Mouse (Mus musculus) liver, embryonic 16.5 days (tissue): Measurements from ENCODE around the gene Maco1. TPM values are rescaled to one million over a fixed set of nuclear protein-coding genes. Genes with fewer than 3 reads are reported as not detected.

Experiments
- ATAC-seq: fragments of 200-750 bp; cut with Nextera tagmentation; 2 replicates; pipeline ENCODE4 v1.8.0; 2017; ENCODE audit warnings: low read depth, mild to moderate bottlenecking, moderate number of reproducible peaks, moderate library complexity
- H3K27ac ChIP-seq: fragments of 300-500 bp; sonication (generic); 2 replicates; pipeline ENCODE4 v1.5.1; 2014; ENCODE audit warnings: mild to moderate bottlenecking, low read length
- H3K27me3 ChIP-seq: fragments of 300-500 bp; sonication (generic); 2 replicates; pipeline ENCODE4 v1.6.1; 2014; ENCODE audit warnings: low read depth, low read length, mixed read lengths; ENCODE audit not compliant: control insufficient read depth, insufficient read depth
- H3K36me3 ChIP-seq: fragments of 300-500 bp; sonication (generic); 2 replicates; pipeline ENCODE4 v1.6.1; 2014; ENCODE audit warnings: mild to moderate bottlenecking; ENCODE audit not compliant: control insufficient read depth, insufficient read depth
- H3K4me1 ChIP-seq: fragments of 300-500 bp; sonication (generic); 2 replicates; pipeline ENCODE4 v1.6.1; 2014; ENCODE audit warnings: low read depth, low read length, mixed read lengths; ENCODE audit not compliant: control insufficient read depth
- H3K4me2 ChIP-seq: fragments of 300-500 bp; sonication (generic); 2 replicates; pipeline ENCODE4 v1.6.1; 2014; ENCODE audit warnings: low read depth, low read length, mixed read lengths
- H3K4me3 ChIP-seq: fragments of 300-500 bp; sonication (generic); 2 replicates; pipeline ENCODE4 v1.5.1; 2014; ENCODE audit warnings: low read depth, mild to moderate bottlenecking, low read length
- H3K9ac ChIP-seq: fragments of 300-500 bp; sonication (generic); 2 replicates; pipeline ENCODE4 v1.6.1; 2014; ENCODE audit warnings: low read depth, low read length
- H3K9me3 ChIP-seq: fragments of 300-500 bp; sonication (generic); replicated peaks from 2 replicates; pipeline ENCODE4 v1.6.1; 2016; ENCODE audit warnings: low read length; ENCODE audit not compliant: control insufficient read depth
- WGBS: fragments of 180-500 bp; shearing (Covaris S2); extraction: QIAGEN DNeasy Blood & Tissue Kit; methylation state at CpG from one replicate; pipeline ENCODE4 v1.1.7; 2014; ENCODE audit not compliant: insufficient replicate concordance; 5-methylcytosine and 5-hydroxymethylcytosine counted together
- polyA plus RNA-seq: library from polyadenylated mRNA; unstranded; fragments of >200 nt; fragmentation: Nextera tagmentation; extraction: Ambion mirVana; gene quantifications from 2 replicates; pipeline ENCODE4 v1.2.1, GENCODE M21; 2015

Gene Maco1
- polyA plus RNA-seq, 1 experiment from 2014 or later = 16.8 TPM

DNA sequence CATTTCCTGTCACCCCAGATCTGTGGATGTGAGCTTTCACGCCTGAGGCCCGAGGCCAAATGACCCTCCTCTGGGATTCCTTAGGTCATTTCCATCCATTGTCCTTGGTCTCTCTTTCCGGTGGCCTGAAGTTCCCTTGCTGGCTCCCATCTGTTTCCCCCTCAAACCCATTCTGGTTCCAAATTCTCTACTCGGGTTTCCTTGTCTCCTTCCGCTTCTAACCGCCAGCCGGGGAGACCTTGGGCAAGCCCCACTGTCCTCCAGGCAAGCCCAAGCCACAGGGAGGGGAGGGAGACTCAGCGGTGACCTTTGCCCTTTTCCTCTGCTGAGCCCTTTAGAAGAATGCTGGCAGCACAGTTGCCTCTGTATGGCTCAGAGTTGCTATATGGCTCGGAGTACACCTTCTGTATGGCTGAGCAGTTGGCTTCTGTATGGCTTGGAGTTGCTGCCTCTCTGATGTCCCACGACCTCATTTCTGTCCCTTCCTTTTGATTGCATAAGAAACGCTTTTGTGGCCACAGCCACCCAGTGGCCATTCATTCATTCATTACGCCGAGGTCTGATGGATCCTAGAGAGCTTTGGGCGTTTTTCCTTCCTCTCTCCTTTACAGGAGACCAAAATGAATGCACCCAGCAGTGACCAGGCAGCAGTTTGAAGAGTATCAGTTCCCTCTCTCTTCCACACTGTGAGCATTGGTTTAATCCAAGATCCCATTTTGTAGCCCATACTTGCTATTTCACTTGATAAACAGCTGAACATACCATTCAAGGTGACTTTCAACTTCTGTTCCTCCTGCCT, 73.8 kb downstream of the Maco1 start:
- Histone ChIP-seq H3K9ac (no peak overlapping the region), H3K4me1 (peaks cover 19% of the 10 kb centered on the region), H3K4me3 (no peak overlapping the region), H3K27ac (no peak overlapping the region), H3K9me3 (no peaks in the 10 kb centered on the region), H3K4me2 (no peak overlapping the region), H3K27me3 (no peaks in the 10 kb centered on the region), H3K36me3 (no peaks in the 10 kb centered on the region)
- WGBS = 19% methylated on average over 14 of the region's 14 CpGs
- ATAC-seq = peak; percentile 56

DNA sequence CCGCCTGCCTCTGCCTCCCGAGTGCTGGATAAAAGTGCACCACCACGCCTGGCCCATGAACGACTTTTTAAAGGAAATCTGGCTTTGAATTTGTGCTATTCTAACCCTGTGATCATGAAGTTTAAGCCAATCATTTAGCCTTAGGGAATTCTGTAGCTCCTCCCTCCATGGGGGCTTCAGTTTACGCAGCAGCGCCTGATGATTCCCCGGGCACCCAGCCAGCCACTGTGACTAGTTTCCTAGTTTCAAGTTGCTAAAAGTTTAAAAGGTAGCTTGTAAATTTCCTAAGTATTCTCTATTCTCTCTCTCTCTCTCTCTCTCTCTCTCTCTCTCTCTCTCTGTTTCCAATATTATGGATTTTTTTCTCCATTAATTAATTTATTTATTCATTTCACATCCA, 76.9 kb downstream of the Maco1 start:
- Histone ChIP-seq H3K9ac (no peak overlapping the region), H3K27ac (no peak overlapping the region), H3K27me3 (no peaks in the 10 kb centered on the region), H3K4me1 (peaks cover 36% of the 10 kb centered on the region), H3K4me3 (no peak overlapping the region), H3K36me3 (no peaks in the 10 kb centered on the region), H3K9me3 (no peaks in the 10 kb centered on the region), H3K4me2 (no peak overlapping the region)
- 68% methylated on average over 7 of the region's 7 CpGs for WGBS
- no peak for ATAC-seq

DNA sequence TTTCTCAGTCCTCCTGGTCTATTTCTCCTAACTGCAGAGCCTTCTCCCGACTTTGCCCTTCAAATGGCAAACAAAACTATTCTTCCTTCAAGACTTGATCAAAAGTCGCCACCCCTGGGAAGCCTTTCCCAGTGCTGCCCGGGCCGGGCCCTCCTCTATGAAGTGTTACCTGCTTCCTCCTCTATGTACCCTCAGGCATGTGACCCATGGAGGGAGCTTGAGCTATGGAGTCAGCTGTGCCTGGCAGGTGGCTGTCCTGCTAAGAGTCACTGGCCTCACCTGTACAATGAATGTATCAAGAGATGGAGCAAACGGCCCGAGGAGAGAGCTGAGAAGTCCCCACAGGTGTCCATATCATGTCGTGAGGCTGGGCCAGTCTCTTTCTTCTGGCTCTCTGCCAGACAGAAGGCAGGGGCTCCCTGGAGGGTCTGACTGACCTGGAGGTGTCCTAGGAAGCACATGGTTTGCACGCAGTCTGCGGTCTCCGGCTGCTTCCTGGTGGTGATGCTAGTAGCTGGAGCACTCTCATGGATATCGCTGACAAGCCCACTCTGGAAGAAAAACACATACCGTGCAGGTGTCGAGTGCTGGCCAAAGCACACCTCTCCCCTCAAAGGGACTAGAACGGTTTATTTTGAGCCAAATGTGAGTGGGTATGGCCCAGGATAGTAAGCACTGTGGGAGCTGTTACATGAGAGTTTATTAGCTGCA, 77.8 kb downstream of the Maco1 start:
- H3K27me3 ChIP-seq = no peaks in the 10 kb centered on the region
- no peak for ATAC-seq
- 62% methylated on average over 14 of the region's 14 CpGs for WGBS
- H3K9ac ChIP-seq = no peak overlapping the region
- no peak overlapping the region for H3K27ac ChIP-seq
- H3K4me1 ChIP-seq = peaks cover 36% of the 10 kb centered on the region
- H3K4me3 ChIP-seq = no peak overlapping the region
- no peak overlapping the region for H3K4me2 ChIP-seq
- H3K9me3 ChIP-seq = no peaks in the 10 kb centered on the region
- no peaks in the 10 kb centered on the region for H3K36me3 ChIP-seq

DNA sequence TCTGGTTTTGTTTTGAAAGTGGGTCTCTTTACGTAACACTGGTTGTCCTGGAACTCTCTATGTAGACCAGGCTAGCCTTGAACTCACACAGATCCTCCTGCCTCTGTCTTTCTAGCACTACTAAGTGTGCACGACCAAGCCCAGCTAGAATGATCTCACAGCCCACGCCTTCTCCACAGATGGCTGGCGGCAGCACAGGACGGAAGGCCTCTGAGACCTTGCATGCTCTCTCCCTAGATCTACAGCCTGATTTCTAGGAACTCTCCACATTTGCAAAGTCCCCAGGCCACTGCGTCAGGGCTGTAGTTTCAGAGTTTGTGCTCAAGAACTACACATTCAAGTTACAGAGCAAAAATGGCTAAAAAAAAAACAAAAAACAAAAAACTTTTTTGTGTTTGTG, 79.0 kb downstream of the Maco1 start:
- H3K36me3 ChIP-seq = no peaks in the 10 kb centered on the region
- 36% methylated on average over 6 of the region's 6 CpGs for WGBS
- H3K27me3 ChIP-seq = no peaks in the 10 kb centered on the region
- H3K4me3 ChIP-seq = no peak overlapping the region
- ATAC-seq = no peak
- H3K27ac ChIP-seq = no peak overlapping the region
- H3K9ac ChIP-seq = no peak overlapping the region
- H3K4me1 ChIP-seq = peaks cover 28% of the 10 kb centered on the region
- no peak overlapping the region for H3K4me2 ChIP-seq
- H3K9me3 ChIP-seq = no peaks in the 10 kb centered on the region

DNA sequence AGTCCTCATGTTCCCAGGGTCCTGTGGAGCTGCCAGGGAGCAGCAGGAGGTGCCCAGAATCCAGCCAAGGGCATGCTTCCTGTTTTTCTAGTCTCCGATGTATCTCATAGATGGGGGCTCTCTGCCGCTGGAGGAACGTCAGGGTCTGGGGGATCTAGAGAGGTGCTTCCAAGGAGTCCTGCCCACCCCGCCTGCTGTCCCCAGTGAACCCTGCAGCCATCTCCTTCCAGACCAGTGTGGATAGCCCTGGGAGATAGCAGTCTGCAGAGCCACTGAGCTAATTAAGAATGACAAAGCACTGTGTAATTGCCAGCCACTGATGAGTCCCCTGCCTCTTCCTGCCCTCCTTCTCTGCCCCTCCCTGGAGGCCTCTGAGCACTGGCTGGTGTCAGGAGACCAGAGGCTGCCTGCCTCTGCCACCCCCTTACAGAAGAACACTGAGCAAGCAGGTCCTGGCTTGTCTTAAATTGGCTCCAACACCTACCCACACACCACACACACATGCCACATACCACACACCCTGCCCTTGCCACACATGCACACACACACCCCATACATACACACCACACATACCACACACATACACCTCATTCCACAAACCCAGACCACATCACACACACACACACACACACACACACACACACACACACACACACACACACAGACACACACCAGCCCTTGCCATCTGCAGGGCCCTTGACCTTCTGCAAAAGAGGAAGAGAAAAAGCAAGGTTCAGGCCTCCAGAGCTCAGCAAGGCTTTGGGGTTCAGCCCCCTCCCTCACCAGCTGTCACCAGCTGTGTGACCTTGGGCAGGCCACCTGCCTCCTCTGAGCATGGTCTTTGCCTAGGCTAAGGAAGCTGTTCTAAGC, 80.1 kb downstream of the Maco1 start:
- H3K9me3 ChIP-seq = no peaks in the 10 kb centered on the region
- no peaks in the 10 kb centered on the region for H3K36me3 ChIP-seq
- H3K27me3 ChIP-seq = no peaks in the 10 kb centered on the region
- H3K27ac ChIP-seq = 0 out of 2 replicates have a peak overlapping the region, but pooled peaks have one; percentile 39
- H3K9ac ChIP-seq = no peak overlapping the region
- peaks cover 34% of the 10 kb centered on the region for H3K4me1 ChIP-seq
- H3K4me3 ChIP-seq = no peak overlapping the region
- ATAC-seq = peak; percentile 55
- 19% methylated on average over 4 of the region's 4 CpGs for WGBS
- no peak overlapping the region for H3K4me2 ChIP-seq

DNA sequence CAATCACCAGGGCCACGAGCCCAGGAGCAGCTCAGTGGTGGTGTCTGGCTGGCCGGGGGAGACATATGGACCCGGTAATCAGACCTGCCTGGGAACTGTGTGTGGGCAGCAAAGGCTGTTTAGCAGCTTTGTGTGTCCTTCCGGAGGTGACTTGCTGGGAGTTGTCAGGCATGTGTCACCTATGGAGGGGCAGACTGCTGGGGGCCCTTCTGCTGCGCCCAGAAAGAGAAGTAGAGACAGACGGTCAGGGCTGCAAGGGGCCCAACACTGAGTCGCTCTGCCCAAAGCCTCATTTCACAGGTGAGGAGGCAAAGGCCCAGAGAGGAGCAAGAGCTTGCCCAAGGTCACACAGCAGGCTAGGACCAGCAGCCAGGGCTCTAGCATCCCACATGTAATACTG, 83.3 kb downstream of the Maco1 start:
- no peak for ATAC-seq
- peaks cover 47% of the 10 kb centered on the region for H3K4me1 ChIP-seq
- WGBS = 59% methylated on average over 7 of the region's 7 CpGs

DNA sequence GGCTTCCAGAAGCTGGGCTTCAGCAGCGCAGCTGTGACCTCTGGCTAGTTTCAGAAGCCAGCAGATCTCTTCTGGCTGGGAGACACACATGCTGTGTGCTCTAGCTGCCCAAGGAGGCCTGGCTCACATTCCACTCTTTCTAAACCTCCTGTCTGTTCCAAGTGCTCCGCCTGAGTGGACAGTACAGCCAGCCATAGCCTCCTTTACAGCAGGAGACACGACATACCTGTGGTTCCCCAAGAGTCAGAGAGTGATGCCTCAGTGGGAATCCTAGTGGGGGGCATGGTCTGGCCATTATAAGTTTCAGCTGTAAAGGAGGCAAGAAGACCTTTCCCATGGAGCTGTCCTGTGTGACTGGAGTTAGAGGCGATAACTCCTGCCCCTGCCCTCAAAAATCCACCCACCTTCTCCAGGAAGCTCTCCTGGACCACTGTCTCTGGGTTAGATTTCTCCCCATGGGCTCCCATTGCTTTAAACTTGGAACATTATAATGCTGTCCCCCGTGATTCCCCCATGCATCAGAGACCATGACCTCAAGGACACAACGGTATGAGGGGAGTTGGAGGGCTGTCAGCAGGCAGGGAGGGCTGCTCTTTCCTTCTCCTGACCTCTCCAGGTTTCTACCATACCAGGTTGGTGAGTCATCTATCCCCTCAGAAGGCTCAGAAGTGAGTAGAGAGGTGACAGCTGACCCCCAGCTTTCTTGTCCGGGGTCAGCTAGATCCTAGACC, 83.9 kb downstream of the Maco1 start:
- Histone ChIP-seq H3K36me3 (no peaks in the 10 kb centered on the region), H3K27ac (no peak overlapping the region), H3K4me3 (no peak overlapping the region), H3K9ac (no peak overlapping the region), H3K27me3 (no peaks in the 10 kb centered on the region), H3K4me2 (no peak overlapping the region), H3K9me3 (no peaks in the 10 kb centered on the region), H3K4me1 (peaks cover 54% of the 10 kb centered on the region)
- WGBS = 64% methylated on average over 7 of the region's 7 CpGs
- no peak for ATAC-seq

More for the DNA sequence above, 83.3 kb downstream of the Maco1 start:
- no peaks in the 10 kb centered on the region for H3K27me3 ChIP-seq
- H3K4me2 ChIP-seq = no peak overlapping the region
- no peaks in the 10 kb centered on the region for H3K36me3 ChIP-seq
- H3K9me3 ChIP-seq = no peaks in the 10 kb centered on the region
- no peak overlapping the region for H3K27ac ChIP-seq
- H3K9ac ChIP-seq = no peak overlapping the region
- no peak overlapping the region for H3K4me3 ChIP-seq

DNA sequence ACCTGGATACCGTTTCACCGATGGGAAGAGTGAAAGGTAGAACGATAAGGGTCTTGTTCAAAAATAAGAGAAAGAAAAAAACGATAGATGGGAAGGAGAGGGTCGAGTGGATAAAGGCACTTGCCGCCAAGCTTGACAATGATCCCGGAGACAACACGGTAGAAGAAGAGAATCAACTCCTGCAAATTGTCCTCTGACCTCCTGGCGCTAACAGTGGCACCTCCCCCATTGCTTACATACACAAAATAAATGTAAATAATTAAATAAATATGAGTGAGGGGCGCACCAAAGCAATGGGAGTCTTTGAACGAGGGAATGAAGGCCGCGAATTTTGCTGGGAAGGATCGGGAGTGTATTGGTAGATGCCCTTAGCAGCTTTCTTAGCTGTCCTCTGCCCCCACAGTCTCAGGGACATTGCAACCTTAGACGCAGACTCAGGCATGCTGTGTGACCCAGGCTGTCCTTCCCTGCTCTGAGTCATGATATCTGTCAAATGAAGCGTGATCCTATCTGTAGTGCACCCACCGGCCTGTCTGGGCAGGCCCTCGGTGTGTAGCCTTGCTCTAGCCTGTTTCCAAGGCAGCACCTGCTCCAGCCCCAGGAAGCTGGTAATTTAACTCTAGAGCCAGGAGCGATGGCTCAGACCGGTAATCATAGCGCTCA, 84.8 kb downstream of the Maco1 start:
- peak overlapping the region; percentile 94 for H3K4me2 ChIP-seq
- no peak overlapping the region for H3K27ac ChIP-seq
- H3K27me3 ChIP-seq = no peaks in the 10 kb centered on the region
- no peak for ATAC-seq
- H3K4me1 ChIP-seq = peaks cover 55% of the 10 kb centered on the region
- H3K9me3 ChIP-seq = no peaks in the 10 kb centered on the region
- H3K4me3 ChIP-seq = peak overlapping the region; percentile 78
- H3K36me3 ChIP-seq = no peaks in the 10 kb centered on the region
- 10% methylated on average over 21 of the region's 21 CpGs for WGBS
- peak overlapping the region; percentile 64 for H3K9ac ChIP-seq
